Mouse (Mus musculus) left cerebral cortex, postnatal 14 days (tissue): ENCODE measurements at regions not wholly inside any gene's neighbourhood (a gene's known extent, or its start where the extent isn't known, plus 50 kb on each side); places are given as distances from the start of the nearest gene placed in this dataset.

ENCODE experiments used
- DNase-seq, 2 experiments: peaks; one replicate each; pipeline ENCODE4 v3.0.0; 2021 to 2022; ENCODE audit warnings: low spot score in 2 of 2, mixed read lengths in 1 of 2
- intact Hi-C: fragments of 180-260 bp; cut with DNase I; formaldehyde crosslinking; loops from one replicate; pipeline ENCODE4 v1.15.1; 2025

DNA sequence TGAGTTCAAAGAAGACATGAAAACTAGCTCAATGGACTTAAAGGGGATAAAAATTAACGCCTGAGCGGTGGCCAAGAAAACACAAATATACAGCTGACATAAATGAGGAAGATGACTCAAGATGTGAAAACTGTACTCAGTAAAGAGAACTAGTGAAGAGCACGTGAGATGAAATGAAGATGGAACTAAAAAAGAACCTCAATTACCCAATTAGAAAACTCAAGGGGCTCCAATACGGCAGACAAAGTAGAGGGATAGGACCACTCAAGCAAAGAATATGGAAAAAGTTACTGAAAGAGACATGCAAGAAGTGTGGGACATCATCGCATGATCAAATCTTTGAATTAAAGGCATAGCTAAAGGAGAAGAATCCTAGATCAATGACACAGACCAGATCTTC is 256.4 kb upstream of the Zfp637 start:
- intact Hi-C loops, result no loop called here
- DNase-seq, result no peak

- DNase-seq, result no peak
- intact Hi-C loops, result no loop called here
Observed at GRCm38 (mm10) chr6:117596166-117596840, 244.7 kb upstream of the Zfp637 start.

DNA sequence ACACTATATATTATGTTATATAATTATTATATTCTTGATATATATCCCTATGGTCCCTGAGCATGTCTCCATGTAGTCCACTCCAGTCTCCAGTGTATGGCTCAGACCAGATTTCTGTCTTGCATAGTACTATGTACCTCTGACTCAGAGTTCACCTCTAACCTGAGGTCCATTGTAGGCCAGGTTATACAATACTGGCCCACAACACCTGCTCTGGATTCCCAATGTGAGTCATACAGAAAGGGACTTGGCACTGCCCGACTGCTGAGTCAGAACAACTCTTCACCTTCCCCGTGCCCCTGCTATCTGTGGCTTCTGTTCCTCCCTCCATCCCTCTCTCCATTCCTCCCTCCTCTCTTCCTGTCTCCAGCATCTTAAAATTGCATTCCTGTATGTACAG is 236.1 kb upstream of the Zfp637 start:
- intact Hi-C loops, result no loop called here
- no peak for DNase-seq

DNA sequence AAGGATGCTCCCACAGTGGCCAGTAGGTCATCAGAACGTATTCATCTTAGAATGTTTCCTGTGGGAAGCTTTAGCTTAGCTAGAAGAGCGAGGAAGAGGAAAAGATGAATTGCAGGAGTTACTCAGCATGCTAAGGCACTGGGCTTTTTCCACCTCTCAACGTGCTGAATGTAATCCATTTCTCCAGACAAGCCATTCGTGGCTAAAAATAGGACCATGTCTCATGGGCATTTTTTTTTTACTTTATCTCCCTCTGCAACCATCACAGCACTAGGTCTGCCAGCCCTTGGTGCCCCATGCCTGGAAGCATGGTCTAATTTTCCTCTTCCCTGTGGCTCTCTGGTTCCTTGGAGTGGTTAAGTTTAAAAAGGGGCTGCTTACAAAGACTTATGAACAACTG is 235.3 kb upstream of the Zfp637 start:
- peak in 1 of 2 experiments; percentile 14 for DNase-seq
- intact Hi-C loops, result no loop called here

DNA sequence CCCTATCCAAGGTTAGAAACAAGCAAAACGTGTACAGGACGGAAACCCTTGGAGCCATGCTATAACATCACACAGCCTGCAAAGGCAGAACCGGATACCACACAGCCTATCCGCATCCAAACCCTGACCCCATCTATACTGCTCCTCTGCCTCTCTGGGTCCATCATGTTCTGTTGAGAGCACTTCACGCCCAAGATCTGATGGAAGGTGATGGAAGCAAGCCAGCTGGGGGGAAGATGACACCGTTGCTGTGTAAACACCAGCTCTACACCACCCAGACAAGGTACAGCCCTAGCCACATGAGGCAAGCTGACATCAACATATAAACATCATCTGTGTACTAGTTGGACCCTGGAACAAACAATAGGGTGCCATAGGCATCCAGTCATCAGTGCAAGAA is 234.8 kb upstream of the Zfp637 start:
- DNase-seq, result no peak
- intact Hi-C loops, result no loop called here

DNA sequence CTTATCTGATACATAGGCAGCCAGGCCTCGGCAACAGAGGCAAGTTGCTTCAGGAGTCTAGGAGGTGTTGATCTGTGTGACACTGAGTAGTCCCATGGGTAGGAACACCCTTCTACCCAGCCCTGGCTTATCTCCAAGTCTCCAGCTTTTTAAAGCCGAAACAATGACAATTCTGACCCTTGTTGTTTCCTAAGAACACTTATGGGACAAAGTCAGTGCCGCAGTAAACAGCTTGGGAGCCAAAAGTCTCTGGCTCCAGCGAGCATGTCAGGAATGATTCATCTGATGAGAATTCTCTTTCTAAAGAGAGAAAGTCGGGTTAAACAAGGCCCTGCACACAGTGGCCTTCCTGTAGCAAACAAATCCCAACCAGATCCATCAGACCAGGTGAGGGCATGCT is 234.0 kb upstream of the Zfp637 start:
- DNase-seq, result no peak
- intact Hi-C loops, result no loop called here

DNA sequence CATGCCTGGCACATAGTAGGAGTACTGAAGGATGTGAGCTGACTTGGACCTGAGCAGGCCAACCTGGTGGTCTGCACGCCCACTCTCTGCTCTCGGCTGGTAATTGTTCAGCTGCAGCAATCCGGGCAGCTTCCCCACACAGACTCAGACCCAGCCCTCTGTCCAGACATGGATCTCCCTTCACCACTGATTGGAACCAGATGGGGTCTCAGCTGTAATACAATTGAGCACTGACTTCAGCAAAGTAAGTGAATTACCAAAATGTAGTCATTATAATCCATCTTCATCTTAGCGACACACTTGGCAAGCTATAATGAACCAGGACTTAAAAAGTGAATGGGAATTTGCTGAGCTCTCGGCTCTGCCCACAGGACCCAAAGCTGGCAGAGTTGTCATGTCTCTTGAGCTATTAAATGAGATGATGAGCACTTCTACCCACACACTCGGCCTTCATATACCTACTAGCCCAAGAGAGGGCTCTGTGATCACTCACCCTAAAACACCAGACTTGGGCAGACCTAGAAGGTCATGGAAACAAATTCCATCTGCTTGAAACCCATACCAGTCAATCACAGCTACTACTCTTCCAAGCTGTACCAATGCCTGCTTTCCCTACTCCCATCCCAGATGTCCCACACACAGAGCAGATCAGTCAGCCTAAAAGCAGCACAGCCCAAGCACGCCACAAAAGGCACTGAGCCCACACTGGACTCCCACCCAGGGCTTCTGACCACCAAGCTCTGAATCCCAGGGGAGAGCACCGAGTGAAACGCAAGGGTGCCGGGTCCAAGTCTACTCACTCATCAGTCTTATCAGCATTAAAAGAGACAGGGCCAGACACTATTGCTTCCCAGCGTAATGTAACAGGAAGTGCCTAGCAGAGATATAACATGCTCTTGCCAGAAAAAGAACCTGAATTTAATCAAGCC is 231.2 kb upstream of the Zfp637 start:
- intact Hi-C loops, result no loop called here
- DNase-seq, result no peak

- intact Hi-C loops, result no loop called here
Observed at GRCm38 (mm10) chr6:117611281-117611680, 229.7 kb upstream of the Zfp637 start.

DNA sequence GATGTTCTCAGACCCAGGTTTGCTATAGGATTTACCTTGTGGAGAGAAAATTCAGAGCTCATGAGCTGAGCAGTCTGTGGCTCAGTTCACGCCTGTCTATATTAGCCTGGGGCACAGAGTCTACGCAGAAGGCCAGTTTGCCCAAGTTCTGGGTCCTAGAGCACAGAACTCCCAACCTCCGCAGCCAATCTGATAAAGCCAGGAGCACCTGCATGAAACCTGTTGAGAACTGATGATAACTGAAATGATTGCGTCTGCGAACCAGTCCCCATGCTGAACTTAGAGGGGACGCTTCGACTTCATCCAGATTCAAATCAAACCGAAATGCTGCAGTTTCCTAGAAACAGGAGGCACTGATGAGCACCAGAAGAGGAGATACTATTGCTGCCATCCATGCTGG is 229.0 kb upstream of the Zfp637 start:
- intact Hi-C loops, result no loop called here
- DNase-seq, result no peak

More at GRCm38 (mm10) chr6:117611281-117611680, 229.7 kb upstream of the Zfp637 start:
- no peak for DNase-seq

GRCm38 (mm10) chr6:117612421-117612820 is 228.6 kb upstream of the Zfp637 start:
- intact Hi-C loops, result no loop called here
- DNase-seq, result no peak

GRCm38 (mm10) chr6:117613656-117614350 is 227.2 kb upstream of the Zfp637 start:
- DNase-seq, result no peak
- intact Hi-C loops, result no loop called here

DNA sequence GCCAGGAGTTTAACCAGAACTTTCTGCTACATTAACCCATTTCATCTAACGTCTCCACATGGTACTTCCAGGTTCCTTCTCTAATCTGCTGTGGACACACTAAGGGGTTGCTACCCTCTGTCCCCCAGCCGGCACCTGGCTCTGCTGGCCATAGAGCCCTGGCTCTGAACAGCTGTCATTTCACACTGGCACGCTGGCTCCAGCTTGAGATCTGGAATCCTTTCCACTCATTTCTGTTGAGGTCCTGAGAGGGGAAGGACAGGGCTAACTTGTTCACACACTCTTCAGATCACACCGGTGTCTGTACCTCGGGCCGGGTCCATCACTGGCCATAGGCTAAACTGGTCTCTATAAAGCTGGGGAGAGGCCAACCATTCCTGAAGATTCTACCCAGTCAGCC is 226.6 kb upstream of the Zfp637 start:
- DNase-seq, result no peak
- intact Hi-C loops, result no loop called here

DNA sequence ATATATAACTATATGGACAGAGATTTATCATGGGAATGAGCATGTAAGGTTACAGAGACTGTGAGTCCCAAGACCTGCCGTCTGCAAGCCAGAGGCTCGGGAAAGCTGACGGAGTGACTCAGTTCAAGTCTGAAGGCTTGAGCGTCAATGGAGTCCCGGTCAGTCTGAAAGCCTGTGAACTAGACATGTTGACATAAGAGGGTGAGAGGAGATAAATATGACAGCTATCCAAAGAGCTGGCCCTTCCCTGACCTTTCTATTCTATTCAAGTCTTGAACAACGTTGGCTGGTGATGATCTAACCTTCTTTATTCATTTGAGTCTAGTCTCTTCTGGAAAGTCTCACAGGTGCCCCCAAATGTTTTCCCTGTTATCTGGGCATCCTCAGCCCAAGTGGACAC is 223.8 kb upstream of the Zfp637 start:
- intact Hi-C loops, result no loop called here
- DNase-seq, result no peak

DNA sequence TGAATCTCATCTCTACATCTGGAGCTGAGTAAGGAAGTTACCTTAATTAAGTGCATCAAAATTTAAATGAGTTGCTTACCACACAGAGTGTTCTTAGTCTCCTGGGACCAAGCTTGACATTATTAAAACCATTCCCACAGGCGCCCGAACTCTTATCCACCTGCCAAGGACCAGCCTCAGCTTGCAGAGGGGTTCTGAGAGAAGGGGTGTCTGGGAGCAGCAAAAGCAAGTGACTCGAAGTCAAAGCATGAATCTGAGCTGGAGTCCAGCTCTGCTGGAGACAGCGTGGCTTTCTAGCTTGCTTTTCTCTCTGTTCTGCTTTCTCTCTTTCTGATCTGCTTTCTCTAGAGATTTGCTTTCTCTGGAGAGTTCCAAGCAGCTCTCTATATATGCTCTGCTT is 223.0 kb upstream of the Zfp637 start:
- intact Hi-C loops, result no loop called here
- DNase-seq, result no peak

DNA sequence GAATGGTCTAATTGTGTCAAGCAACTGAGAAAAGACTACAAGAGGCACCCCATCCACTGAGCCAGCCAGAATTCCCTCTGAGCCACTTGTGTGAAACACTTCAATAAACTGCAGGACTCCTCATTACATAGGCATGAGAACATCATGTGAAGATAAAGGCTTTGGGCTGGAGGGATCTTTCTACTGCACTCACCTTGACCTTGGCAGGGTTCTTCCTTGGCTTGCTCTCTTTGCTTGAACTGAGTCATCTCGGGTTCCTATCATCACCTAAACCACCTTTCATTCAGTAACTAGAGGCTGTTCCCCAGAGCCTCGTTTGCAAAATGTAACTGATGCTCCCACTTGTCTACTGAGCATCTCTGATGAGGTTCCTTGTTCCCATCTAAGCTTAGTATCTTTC is 221.4 kb upstream of the Zfp637 start:
- intact Hi-C loops, result no loop called here
- no peak for DNase-seq

GRCm38 (mm10) chr6:117622446-117622845 is 218.5 kb upstream of the Zfp637 start:
- intact Hi-C loops, result no loop called here
- DNase-seq, result no peak

DNA sequence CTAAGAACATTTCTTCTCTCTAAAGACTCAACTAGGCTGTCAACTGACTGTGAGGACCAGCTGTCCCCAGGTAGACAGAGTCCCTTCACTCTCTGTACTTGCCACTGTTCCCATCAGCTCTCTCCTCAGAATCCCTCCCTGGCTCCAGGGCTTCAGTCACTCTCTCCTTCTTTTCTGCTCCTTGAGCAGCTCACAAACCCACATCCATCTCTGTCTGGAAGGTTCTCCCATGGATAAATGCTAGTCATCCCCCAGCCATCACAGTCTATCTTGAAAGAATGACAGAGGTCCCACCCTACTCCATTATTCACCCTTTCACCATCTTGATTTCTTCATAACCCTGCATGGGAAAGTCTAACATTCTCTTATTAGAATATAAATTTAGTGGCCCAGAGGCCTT is 218.0 kb upstream of the Zfp637 start:
- intact Hi-C loops, result no loop called here
- no peak for DNase-seq

- DNase-seq, result no peak
Observed at GRCm38 (mm10) chr6:117625716-117626115, 215.3 kb upstream of the Zfp637 start.

GRCm38 (mm10) chr6:117627461-117627860 is 213.5 kb upstream of the Zfp637 start:
- intact Hi-C loops, result no loop called here
- no peak for DNase-seq

More at GRCm38 (mm10) chr6:117625716-117626115, 215.3 kb upstream of the Zfp637 start:
- intact Hi-C loops, result no loop called here

GRCm38 (mm10) chr6:117646628-117647027 is 194.4 kb upstream of the Zfp637 start:
- intact Hi-C loops, result no loop called here
- peak; percentile 14 to 31 for DNase-seq
